Mouse (Mus musculus): ENCODE measurements around the gene Layn. TPM values are rescaled to one million over a fixed set of nuclear protein-coding genes. Genes with fewer than 3 reads are reported as not detected.

The Layn gene
- total RNA-seq, 2 experiments from 2014 or later = 6.5 to 6.9 TPM

DNA sequence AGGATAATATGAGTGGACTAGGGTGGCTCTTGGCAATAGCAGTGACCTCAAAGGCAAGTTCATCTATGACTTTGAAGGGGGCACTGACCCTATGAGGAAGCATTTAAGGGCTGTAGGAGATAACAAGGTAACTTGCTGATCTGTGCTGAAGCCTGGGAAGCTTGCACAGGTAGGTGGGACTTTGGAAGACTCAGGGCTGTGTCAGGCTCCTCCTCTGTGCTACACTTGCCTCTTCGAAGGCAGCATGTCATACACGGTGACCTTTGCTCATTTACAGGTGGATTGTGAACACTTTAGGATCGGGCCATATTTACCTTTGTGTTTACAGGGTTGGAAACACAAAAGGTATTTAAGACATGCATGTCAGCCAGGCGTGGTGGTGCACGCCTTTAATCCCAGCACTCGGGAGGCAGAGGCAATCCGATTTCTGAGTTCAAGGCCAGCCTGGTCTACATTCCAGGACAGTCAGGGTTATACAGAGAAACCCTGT lies 35.4 kb downstream of the Layn start:
- DNase-seq = no peak
- intact Hi-C loops (cut with DNase I) = no loop called here

GRCm38 (mm10) chr9:51032785-51033529 lies 43.9 kb downstream of the Layn start:
- intact Hi-C loops (cut with DNase I) = no loop called here
- no peak for DNase-seq

DNA sequence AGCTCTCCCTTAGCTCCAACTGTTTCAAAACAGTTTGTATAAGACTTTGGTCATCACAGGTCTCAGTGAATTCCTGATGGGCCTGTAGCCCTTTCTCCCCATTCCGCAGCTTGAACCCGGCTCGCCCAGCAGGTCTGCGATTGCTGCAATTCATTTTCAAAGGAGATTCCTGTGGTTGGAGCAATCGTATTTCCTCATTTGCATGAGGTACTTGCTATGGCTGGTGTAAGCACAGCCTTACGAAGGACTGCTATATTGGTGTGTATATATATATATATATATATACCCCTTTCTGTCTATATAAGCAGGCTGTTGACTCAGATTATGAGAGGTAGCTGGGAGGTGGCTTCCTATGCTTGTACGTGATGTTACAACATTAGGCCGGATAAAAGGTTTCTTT lies 44.6 kb downstream of the Layn start:
- intact Hi-C loops (cut with DNase I) = no loop called here
- DNase-seq = no peak

DNA sequence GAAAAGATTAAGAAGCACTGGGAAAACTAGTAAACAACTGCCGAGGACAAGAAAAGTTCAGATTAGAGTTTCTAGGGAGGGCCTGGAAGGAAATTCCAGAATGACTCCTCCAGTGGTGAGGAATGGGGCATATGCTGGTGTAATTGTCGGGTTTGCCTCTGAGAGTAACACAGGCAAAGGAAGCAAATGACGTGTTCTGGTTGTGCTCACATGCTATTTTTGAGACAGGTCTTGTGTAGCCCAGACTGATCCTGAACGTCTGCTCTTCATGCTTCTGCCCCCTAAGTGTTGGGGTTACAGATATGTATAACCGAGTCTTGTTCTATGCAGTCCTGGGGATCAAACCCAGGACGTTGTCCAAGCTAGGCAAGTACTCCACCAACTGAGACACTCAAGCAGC lies 45.3 kb downstream of the Layn start:
- intact Hi-C loops (cut with DNase I) = no loop called here
- DNase-seq = no peak

- intact Hi-C loops (cut with DNase I) = no loop called here
- DNase-seq = no peak
Measured at GRCm38 (mm10) chr9:51030147-51030546, 46.7 kb downstream of the Layn start.

- no peak for DNase-seq
- intact Hi-C loops (cut with DNase I) = no loop called here
Measured at GRCm38 (mm10) chr9:51026952-51027351, 49.9 kb downstream of the Layn start.

DNA sequence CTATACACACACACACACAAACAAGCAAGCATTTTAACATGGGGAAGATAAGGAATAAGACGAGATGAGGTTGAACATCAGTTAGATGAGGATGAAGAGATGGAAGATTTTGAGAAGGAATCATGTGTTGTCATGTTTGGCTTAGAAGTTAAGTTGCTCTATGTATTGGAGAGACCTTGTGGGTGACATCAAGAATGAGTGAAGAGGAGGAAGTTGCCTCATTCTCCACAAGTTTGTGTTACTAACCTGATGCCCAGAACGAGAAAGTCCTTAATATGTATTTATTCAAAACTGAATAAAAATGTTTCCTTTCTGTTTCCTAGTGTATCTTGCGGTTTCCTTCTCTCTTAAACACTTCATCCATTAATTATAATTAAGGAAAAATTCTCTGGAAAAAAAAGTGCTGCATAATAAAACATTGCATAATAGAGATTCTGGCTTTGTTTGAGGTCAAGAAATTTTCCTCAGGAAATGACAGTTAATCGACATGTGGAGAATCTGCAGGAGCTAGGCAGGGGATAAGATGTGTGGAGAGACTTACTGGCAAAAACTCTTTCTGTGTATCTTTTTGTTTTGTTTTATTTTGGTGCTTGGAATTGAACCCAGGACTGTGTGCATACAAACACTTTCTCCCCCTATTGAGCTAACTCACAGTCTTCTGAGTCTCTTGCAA lies 55.6 kb downstream of the Layn start:
- no peak for DNase-seq

GRCm38 (mm10) chr9:51020351-51020750 lies 56.5 kb downstream of the Layn start:
- no peak for DNase-seq

More for the DNA sequence above, 55.6 kb downstream of the Layn start:
- intact Hi-C loops (cut with DNase I) = no loop called here

DNA sequence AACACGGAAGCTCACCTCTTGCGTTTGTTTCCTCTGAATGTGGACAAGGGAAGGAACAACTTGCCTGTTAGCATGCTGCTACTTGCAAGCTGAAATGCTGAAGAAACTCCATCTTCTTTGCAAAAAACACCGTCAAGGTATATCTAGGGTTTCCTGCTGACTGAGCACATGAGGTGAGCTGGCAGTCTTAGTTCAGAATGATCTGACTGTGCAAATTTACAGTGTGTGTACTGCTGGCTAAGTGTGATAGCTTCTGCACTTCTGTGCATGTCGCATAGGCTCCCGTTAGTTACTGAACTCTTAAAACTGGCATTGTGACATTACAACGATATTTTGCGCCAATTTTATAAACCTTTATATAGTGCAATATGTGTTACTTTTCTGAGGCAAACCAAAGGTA lies 57.2 kb downstream of the Layn start:
- intact Hi-C loops (cut with DNase I) = no loop called here
- no peak for DNase-seq

More at GRCm38 (mm10) chr9:51020351-51020750, 56.5 kb downstream of the Layn start:
- intact Hi-C loops (cut with DNase I) = no loop called here

DNA sequence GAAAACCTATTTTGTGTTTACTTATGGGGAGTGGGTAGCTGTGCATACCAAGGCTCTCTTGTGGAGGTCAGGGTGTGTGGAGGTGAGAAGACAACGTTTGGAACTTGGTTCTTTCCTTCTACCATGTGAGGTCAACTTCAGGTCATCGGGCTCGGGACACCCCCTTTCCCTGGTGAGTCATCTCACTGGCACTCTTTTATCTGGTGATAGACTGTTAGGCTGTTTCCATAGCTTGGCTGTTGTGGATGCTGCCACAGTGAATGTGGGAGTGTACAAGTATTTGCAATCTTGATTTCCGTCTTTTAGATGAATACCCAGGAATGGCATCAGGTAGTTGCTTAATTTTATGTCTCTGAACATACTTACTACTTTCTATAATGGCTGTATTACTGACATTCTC lies 61.2 kb downstream of the Layn start:
- DNase-seq = no peak
- intact Hi-C loops (cut with DNase I) = no loop called here

DNA sequence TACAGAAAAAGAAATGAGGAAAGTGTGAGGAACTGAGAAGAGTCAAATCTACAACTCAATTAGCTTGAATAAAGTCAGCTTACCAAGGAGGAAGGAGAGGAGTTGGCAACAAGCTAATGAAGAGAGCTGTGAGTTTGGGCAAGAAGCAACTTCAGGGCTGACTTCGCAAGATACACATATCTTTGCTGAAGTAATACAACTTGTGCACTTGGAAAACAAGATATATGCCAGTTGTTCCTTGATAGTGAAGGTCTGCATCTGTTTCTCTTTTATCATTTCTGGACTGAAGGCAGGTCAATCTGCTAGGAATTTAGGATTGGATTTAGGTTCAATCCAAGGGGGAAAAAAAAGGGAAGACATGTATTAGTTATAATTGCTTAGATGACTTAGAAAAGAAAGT lies 63.2 kb downstream of the Layn start:
- DNase-seq = no peak
- intact Hi-C loops (cut with DNase I) = loop anchor here (5.0 kb wide), 1 partner anchor 139 kb away; no protein-coding TSS in a partner anchor

- DNase-seq = no peak
- intact Hi-C loops (cut with DNase I) = loop anchor here (1.0 to 5.0 kb wide), 4 partner anchors 102 to 312 kb away; no protein-coding TSS in a partner anchor
Measured at GRCm38 (mm10) chr9:51009656-51009950, 67.3 kb downstream of the Layn start.

GRCm38 (mm10) chr9:51008841-51009655 lies 67.8 kb downstream of the Layn start, which contains the start of gene Sik2:
Gene Sik2, minus strand, starts transcription at chr9:51009073.
- peak; percentile 86 to 90 for DNase-seq
- intact Hi-C loops (cut with DNase I) = loop anchor here (1.0 to 5.0 kb wide), 4 partner anchors 102 to 312 kb away; no protein-coding TSS in a partner anchor

DNA sequence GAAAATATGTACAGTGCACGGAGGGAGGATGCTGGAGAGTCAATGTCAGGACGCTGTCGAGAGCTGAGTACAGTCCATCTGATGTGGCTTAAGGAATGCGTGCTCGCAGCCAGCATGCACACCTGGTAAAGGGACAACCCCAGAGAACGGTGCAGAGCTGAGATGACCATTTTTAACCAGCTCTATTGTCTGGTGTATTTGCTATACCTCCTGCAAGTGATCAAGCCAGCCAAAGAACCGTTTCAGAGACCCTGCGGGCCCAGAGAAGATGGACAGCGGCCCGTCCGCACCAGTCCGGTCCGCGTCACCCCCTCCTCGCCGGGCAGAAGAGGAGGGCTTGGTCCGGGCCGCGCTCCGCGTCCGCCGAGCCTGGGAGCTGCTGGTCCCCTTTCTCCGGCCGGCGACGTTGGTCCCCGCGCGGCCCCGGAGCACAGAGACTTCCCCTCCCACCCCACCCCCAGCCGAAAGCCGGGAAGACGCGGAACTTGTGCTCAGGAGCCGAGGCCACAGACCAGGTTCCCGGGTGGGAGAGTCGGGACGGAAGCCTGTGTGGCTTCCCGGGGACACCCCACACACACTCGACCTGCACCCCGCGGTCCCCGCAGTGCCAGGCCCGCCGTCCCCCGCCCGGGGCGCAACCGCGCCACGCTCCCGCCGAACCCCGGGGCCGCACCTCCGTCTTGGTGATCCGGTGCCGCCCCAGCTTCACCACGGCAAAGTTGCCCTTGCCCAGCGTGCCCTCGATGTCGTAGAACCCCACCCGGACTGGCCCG lies 68.6 kb downstream of the Layn start:
- peak in 1 of 2 experiments; percentile 50 for DNase-seq
- intact Hi-C loops (cut with DNase I) = loop anchor here (5.0 kb wide), 2 partner anchors 101 to 311 kb away; no protein-coding TSS in a partner anchor

GRCm38 (mm10) chr9:51007726-51008067 lies 69.2 kb downstream of the Layn start:
- intact Hi-C loops (cut with DNase I) = loop anchor here (5.0 kb wide), 2 partner anchors 100 to 310 kb away; no protein-coding TSS in a partner anchor
- DNase-seq = no peak

- DNase-seq = peak; percentile 70
- intact Hi-C loops (cut with DNase I) = loop anchor here (5.0 kb wide), 2 partner anchors 100 to 310 kb away; no protein-coding TSS in a partner anchor
Measured at GRCm38 (mm10) chr9:51006846-51007245, 70.0 kb downstream of the Layn start.

Measured in heart, postnatal 36 days (tissue).